Mouse (Mus musculus) cerebellum, adult 2 months (tissue): Measurements from ENCODE around the gene Daam1. TPM values are rescaled to one million over a fixed set of nuclear protein-coding genes. Genes with fewer than 3 reads are reported as not detected.
A peak's percentile ranks its signal among the peaks of the same experiment; 100 is the strongest.

ENCODE experiments used
- DNase-seq, 2 experiments: peaks; one replicate each; pipeline ENCODE4 v3.0.0; 2021
- H3K27ac ChIP-seq: fragments of 200-500 bp; 2 replicates; pipeline ENCODE4 v1.5.1; 2012; ENCODE audit warnings: low read length, control low read depth, inconsistent platforms; ENCODE audit not compliant: insufficient read depth
- H3K27me3 ChIP-seq: fragments of 200-500 bp; 2 replicates; pipeline ENCODE4 v1.6.1; 2012; ENCODE audit warnings: inconsistent platforms, mild to moderate bottlenecking, low read length, moderate library complexity; ENCODE audit not compliant: control insufficient read depth, insufficient read depth
- H3K4me1 ChIP-seq: fragments of 200-500 bp; 2 replicates; pipeline ENCODE4 v1.6.1; 2011; ENCODE audit warnings: low read length; ENCODE audit not compliant: control insufficient read depth, insufficient read depth
- H3K4me3 ChIP-seq: fragments of 200-500 bp; replicated peaks from 2 replicates; pipeline ENCODE3; 2011; ENCODE audit warnings: mild to moderate bottlenecking, low read depth, low read length, control low read depth; ENCODE audit not compliant: insufficient read depth
- CTCF ChIP-seq: fragments of 200-500 bp; IDR thresholded peaks from 2 replicates; pipeline ENCODE4 v1.5.1; 2011; ENCODE audit warnings: low read depth, mild to moderate bottlenecking, control low read depth, low read length, moderate library complexity, borderline replicate concordance; ENCODE audit not compliant: insufficient read depth
- POLR2A ChIP-seq: fragments of 200-500 bp; IDR thresholded peaks from 2 replicates; pipeline ENCODE4 v1.6.1; 2011; ENCODE audit warnings: low read length, control low read depth, borderline replicate concordance; ENCODE audit not compliant: insufficient read depth
- WGBS: fragments of 180-500 bp; shearing (Covaris S2); methylation state at CpG from one replicate; pipeline ENCODE4 v1.1.7; 2018; 5-methylcytosine and 5-hydroxymethylcytosine counted together
- polyA plus RNA-seq: library from polyadenylated mRNA; depleted of rRNA; stranded (reverse); fragments of >200 nt; gene quantifications from 2 replicates; pipeline ENCODE4 v1.2.3, GENCODE M21; 2012

The Daam1 gene
- polyA plus RNA-seq, 1 experiment: 31.2 TPM

DNA sequence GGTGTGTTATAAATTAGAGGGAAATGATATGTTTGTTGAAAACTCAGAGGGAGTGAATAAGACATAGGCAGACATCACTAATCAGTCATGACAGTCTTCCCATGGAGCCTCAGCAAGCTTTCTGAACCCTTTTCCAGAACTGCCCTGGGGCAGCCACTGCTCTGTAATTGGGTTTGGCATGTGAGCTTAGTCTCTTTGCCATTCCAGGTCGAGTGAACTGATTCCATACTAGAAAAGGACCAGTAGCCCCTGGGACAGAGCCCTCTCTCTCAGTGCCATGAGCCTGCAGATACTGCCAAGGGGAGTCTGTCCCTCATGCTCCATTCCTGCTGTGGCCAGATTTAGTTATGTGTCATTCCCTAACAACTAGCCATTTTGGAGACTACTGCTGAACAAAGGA is 144.7 kb downstream of the Daam1 start:
- DNase-seq: no peak
- H3K27ac ChIP-seq: 0 out of 2 replicates have a peak overlapping the region, but pooled peaks have one; percentile 6
- no peak for TF ChIP-seq CTCF
- TF ChIP-seq POLR2A: no peak
- WGBS: 9% methylated on average over 1 of the region's 1 CpGs
- no peaks in the 10 kb centered on the region for H3K27me3 ChIP-seq
- H3K4me1 ChIP-seq: peaks cover 4% of the 10 kb centered on the region
- no peak overlapping the region for H3K4me3 ChIP-seq

DNA sequence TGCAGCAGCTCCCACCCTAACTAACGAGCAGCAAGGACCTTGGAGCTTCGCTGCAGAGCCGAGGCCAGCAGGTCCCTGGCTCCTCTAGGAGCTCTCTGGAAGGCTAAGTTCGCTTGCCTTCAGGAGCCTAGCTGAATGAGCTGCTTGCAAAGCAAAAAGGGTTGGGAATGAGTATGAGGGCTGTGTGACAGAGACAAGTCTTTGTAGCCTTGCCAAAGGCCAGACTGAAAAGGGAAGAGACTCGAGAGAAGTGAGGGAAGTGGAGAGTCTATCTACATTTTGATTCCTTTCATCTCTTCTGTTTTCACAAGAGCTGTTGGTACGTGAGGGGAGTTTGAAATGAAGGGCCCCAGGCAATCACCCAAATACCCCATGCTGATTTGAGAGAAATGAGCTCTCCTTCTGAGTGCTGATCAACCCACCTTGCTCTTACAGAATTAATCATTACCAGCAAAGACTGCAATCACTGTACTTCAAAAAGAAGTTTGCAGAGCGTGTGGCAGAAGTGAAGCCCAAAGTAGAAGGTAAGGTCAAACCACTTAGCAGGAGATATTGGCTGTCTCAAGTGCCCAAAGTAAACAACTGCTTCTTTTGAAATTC is 145.6 kb downstream of the Daam1 start:
- H3K27me3 ChIP-seq: no peaks in the 10 kb centered on the region
- H3K4me1 ChIP-seq: peaks cover 4% of the 10 kb centered on the region
- no peak overlapping the region; the same call in 1 of the 2 replicates for H3K27ac ChIP-seq
- H3K4me3 ChIP-seq: no peak overlapping the region
- no peak for TF ChIP-seq CTCF
- TF ChIP-seq POLR2A: no peak
- WGBS: 52% methylated on average over 7 of the region's 7 CpGs
- no peak for DNase-seq

DNA sequence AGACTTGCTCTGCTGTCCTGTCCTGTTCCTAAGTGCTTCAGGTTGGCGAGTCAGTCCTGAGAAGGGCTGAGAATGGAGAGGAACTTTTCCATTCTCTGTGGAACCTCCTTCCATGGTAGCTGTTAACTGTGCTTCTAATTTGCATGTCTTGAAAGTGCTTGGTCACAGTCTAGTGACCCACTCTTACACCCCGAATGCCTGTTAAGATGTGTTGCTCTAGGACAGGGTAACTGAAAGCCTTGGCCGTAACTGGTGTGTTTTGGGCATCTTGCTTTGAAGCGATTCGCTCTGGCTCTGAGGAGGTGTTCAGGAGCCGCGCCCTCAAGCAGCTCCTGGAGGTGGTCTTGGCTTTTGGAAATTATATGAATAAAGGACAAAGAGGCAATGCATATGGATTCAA is 146.5 kb downstream of the Daam1 start:
- Histone ChIP-seq H3K4me3 (no peak overlapping the region), H3K27ac (no peak overlapping the region), H3K4me1 (peaks cover 4% of the 10 kb centered on the region), H3K27me3 (no peaks in the 10 kb centered on the region)
- no peak for TF ChIP-seq POLR2A
- TF ChIP-seq CTCF: no peak
- no peak for DNase-seq
- WGBS: 94% methylated on average over 7 of the region's 7 CpGs

DNA sequence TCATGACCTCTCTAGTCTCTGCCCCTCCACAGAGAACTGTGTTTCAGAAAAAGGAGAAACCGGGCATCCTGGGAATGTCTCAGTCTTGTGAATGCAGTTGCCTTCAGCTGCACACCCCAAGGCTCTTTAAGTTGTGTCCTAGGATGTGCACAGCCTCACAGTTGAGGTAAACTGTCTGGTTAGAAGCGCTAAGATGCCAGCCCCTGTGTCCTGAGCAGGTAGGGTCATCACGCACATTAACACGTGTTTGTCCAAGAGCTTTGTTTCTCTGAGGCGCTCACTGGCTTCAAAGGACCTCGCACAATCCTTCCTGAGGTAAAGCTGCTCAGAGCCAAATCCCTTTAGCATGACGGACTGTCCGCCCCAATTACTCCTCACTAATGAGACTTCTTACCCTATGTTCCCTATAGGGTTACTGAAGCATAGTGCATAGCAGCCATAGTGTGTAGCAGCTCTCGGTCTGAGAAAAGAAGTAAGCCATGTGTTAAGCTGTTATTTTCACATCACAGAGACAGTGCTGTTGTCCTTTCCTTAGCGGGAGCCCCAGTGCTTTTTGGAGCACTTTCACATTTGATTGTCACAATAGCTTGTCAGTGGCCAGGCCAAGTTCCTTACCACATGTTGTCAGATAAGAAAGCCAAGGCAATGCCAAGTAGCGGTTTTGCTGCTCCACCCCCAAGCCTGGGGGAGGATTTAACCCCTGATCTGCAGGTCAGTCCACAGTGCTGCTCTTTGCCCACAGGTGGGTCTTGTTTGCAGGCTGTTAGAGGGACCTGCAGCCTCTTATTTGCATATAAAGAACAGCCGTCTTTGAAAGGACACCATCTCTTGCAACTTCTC is 147.9 kb downstream of the Daam1 start:
- TF ChIP-seq CTCF: no peak
- no peak for TF ChIP-seq POLR2A
- no peaks in the 10 kb centered on the region for H3K4me1 ChIP-seq
- DNase-seq: no peak
- WGBS: 58% methylated on average over 12 of the region's 12 CpGs
- no peak overlapping the region for H3K27ac ChIP-seq
- no peak overlapping the region for H3K4me3 ChIP-seq
- no peaks in the 10 kb centered on the region for H3K27me3 ChIP-seq

DNA sequence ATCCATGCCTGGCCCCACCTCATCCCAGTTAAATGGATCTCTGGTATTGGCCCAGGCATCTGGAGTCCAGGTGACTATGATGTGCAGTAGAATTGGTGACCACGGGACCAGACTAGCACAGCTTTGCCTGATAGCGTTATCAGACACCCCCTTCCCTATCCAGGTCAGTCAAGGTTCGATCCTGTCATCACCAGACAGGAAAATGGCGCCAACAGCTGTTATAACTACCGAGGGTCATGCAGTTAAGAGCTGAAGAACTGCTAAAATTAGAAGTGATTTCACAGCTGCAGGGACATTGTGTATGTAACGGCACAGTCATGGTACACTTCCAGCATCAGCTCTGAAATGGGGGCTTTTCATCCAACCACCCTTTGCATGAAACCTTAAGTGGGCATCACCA is 149.3 kb downstream of the Daam1 start:
- Histone ChIP-seq H3K4me1 (no peaks in the 10 kb centered on the region), H3K27ac (no peak overlapping the region), H3K4me3 (no peak overlapping the region), H3K27me3 (no peaks in the 10 kb centered on the region)
- no peak for DNase-seq
- 84% methylated on average over 6 of the region's 6 CpGs for WGBS
- TF ChIP-seq POLR2A (no peak), CTCF (no peak)

DNA sequence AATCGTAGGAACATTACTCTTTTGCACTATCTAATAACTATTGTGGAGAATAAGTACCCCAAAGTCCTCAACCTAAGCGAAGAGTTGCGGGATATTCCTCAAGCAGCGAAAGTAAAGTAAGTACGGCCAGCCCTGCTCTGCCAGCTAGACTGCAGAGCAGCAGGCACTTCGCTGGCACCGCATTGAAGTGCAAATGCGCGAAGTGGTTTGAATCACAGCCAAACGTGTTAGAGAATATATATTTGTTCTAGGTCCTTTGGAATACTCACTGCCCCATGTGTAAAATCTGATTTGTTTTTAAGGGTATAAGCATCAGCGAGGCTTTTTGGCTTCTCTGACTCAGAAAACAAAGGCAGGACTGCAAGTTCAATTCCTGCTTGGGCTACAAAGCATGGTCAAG is 149.9 kb downstream of the Daam1 start:
- Histone ChIP-seq H3K4me3 (no peak overlapping the region), H3K4me1 (no peaks in the 10 kb centered on the region), H3K27me3 (no peaks in the 10 kb centered on the region), H3K27ac (no peak overlapping the region)
- no peak for DNase-seq
- TF ChIP-seq POLR2A (no peak), CTCF (no peak)
- WGBS: 42% methylated on average over 11 of the region's 11 CpGs

DNA sequence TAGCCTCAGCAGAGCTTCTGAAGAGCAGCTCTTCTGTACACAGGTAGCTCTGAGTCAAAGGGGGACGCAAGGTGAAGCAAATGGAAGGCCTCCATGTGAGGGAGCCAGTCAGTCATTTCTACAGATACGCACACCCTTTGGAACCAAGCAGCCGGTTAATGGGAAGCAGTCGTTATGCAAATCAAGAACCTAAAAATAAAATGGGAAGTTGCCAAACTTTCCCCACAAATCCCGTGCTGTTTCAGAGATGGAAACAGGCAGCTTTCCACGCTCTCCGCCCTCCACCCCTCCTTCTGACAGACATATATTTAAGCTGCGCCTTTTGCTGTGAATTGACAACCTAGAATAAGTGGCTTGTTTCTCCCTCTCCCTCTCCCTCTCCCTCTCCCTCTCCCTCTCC is 150.4 kb downstream of the Daam1 start:
- H3K27ac ChIP-seq: no peak overlapping the region
- no peak for DNase-seq
- no peak overlapping the region for H3K4me3 ChIP-seq
- WGBS: 39% methylated on average over 8 of the region's 8 CpGs
- H3K4me1 ChIP-seq: no peaks in the 10 kb centered on the region
- TF ChIP-seq POLR2A (no peak), CTCF (no peak)
- H3K27me3 ChIP-seq: no peaks in the 10 kb centered on the region

DNA sequence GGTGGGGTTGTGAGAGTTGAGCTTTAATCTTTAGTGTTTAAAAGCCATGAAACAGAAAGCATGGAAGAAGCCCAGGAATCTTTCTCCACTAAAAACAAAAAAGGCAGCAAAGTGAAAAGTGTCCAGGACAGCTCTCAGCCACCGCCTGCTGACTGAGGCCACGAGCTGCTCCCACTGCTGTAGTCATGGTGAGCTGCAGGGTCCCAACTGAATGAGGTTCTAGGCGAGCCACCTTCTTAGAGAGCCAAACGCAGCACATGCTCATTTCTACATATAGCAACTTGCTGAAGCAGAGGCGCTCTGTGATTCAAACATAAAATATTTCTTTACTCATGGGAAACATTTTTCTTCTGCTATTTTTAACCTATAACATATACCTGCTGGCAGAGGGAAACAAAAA is 150.9 kb downstream of the Daam1 start:
- Histone ChIP-seq H3K4me3 (no peak overlapping the region), H3K27ac (no peak overlapping the region), H3K4me1 (no peaks in the 10 kb centered on the region), H3K27me3 (no peaks in the 10 kb centered on the region)
- TF ChIP-seq POLR2A (no peak), CTCF (no peak)
- no peak for DNase-seq
- 75% methylated on average over 5 of the region's 5 CpGs for WGBS
